Mouse (Mus musculus) liver, adult 2 months (tissue): ENCODE measurements around the gene Ccdc163.

Experiments
- CTCF ChIP-seq: fragments of 200-500 bp; IDR thresholded peaks from 2 replicates; pipeline ENCODE4 v1.5.1; 2011; ENCODE audit warnings: low read depth, low read length, control low read depth
- POLR2A ChIP-seq: fragments of 200-500 bp; IDR thresholded peaks from 2 replicates; pipeline ENCODE4 v1.6.1; 2011; ENCODE audit warnings: low read length, control low read depth; ENCODE audit not compliant: insufficient read depth; ENCODE audit errors: extremely low read depth

GRCm38 (mm10) chr4:116672785-116673184 is 35.5 kb upstream of the Ccdc163 start:
- TF ChIP-seq CTCF (no peak), POLR2A (no peak)
